Mouse (Mus musculus) lung, embryonic 15.5 days (tissue): ENCODE data around the gene Rab13. TPM values are rescaled to one million over a fixed set of nuclear protein-coding genes. Genes with fewer than 3 reads are reported as not detected.
"Not testable (repeated sequence)": the region's sequence is repeated elsewhere in the genome, so short reads cannot be mapped to it uniquely, and the experiment has no call there.

ENCODE experiments used
- ATAC-seq: fragments of 200-750 bp; cut with Nextera tagmentation; 2 replicates; pipeline ENCODE4 v1.8.0; 2017; ENCODE audit warnings: moderate number of reproducible peaks, borderline replicate concordance; ENCODE audit not compliant: low FRiP score, low TSS enrichment; ENCODE audit errors: extremely low read depth
- H3K27ac ChIP-seq: fragments of 300-500 bp; sonication (generic); 2 replicates; pipeline ENCODE4 v1.5.1; 2015; ENCODE audit warnings: moderate library complexity, mild to moderate bottlenecking, inconsistent platforms
- H3K27me3 ChIP-seq: fragments of 300-500 bp; sonication (generic); 2 replicates; pipeline ENCODE4 v1.6.1; 2015; ENCODE audit warnings: inconsistent platforms
- H3K36me3 ChIP-seq: fragments of 300-500 bp; sonication (generic); 2 replicates; pipeline ENCODE4 v1.6.1; 2015; ENCODE audit warnings: inconsistent platforms
- H3K4me1 ChIP-seq: fragments of 300-500 bp; sonication (generic); 2 replicates; pipeline ENCODE4 v1.6.1; 2015; ENCODE audit warnings: inconsistent platforms
- H3K4me2 ChIP-seq: fragments of 300-500 bp; sonication (generic); 2 replicates; pipeline ENCODE4 v1.6.1; 2015; ENCODE audit warnings: inconsistent platforms, mild to moderate bottlenecking, moderate library complexity
- H3K4me3 ChIP-seq: fragments of 300-500 bp; sonication (generic); 2 replicates; pipeline ENCODE4 v1.5.1; 2015; ENCODE audit warnings: mild to moderate bottlenecking, inconsistent platforms
- H3K9ac ChIP-seq: fragments of 300-500 bp; sonication (generic); 2 replicates; pipeline ENCODE4 v1.6.1; 2015; ENCODE audit warnings: inconsistent platforms
- H3K9me3 ChIP-seq: fragments of 300-500 bp; sonication (generic); 2 replicates; pipeline ENCODE4 v1.6.1; 2016; ENCODE audit warnings: inconsistent platforms
- WGBS: fragments of 180-500 bp; shearing (Covaris S2); methylation state at CpG from one replicate; pipeline ENCODE4 v1.1.7; 2015; 5-methylcytosine and 5-hydroxymethylcytosine counted together
- polyA plus RNA-seq: library from polyadenylated mRNA; unstranded; fragments of >200 nt; fragmentation: Nextera tagmentation; extraction: Ambion mirVana; gene quantifications from 2 replicates; pipeline ENCODE4 v1.2.1, GENCODE M21; 2015

Rab13 gene
- polyA plus RNA-seq, 1 experiment from 2014 or later: 40.0 TPM

GRCm38 (mm10) chr3:90253174-90253573 lies 39.7 kb downstream of the Rab13 start:
- Histone ChIP-seq H3K4me1 (peaks cover 27% of the 10 kb centered on the region), H3K36me3 (peaks cover 24% of the 10 kb centered on the region), H3K4me2 (peak overlapping the region; percentile 54; the same call in 1 of the 2 replicates)
- not testable (repeated sequence) for H3K9me3 ChIP-seq, H3K4me3 ChIP-seq, ATAC-seq, H3K27me3 ChIP-seq, H3K9ac ChIP-seq, H3K27ac ChIP-seq
- WGBS: 68% methylated on average over 1 of the region's 1 CpGs

- peak within 1 kb of the TSS; percentile 68 for H3K4me2 ChIP-seq
- peaks cover 30% of the 10 kb centered on the region for H3K36me3 ChIP-seq
- H3K27me3 ChIP-seq: no peaks in the 10 kb centered on the region
- H3K4me1 ChIP-seq: peaks cover 24% of the 10 kb centered on the region
- ATAC-seq: peak; percentile 98
- peak within 1 kb of the TSS; percentile 89 for H3K4me3 ChIP-seq
- peak within 1 kb of the TSS; percentile 92 for H3K9ac ChIP-seq
- H3K9me3 ChIP-seq: no peaks in the 10 kb centered on the region
- WGBS: under 1% methylated on average over 37 of the region's 40 CpGs
- peak within 1 kb of the TSS; percentile 91 for H3K27ac ChIP-seq
Measured at GRCm38 (mm10) chr3:90253653-90254418, 40.3 kb downstream of the Rab13 start, which contains the start of gene Crtc2. Gene Crtc2, plus strand, starts transcription at chr3:90254163.

- H3K9ac ChIP-seq: peak overlapping the region; percentile 92
- peaks cover 38% of the 10 kb centered on the region for H3K36me3 ChIP-seq
- ATAC-seq: peak; percentile 72
- H3K9me3 ChIP-seq: no peaks in the 10 kb centered on the region
- under 1% methylated on average over 41 of the region's 41 CpGs for WGBS
- peak overlapping the region; percentile 89 for H3K4me3 ChIP-seq
- H3K27me3 ChIP-seq: no peaks in the 10 kb centered on the region
- H3K4me2 ChIP-seq: peak overlapping the region; percentile 68
- H3K4me1 ChIP-seq: peaks cover 17% of the 10 kb centered on the region
- H3K27ac ChIP-seq: peak overlapping the region; percentile 91
Measured at GRCm38 (mm10) chr3:90254419-90255193, 41.1 kb downstream of the Rab13 start.

DNA sequence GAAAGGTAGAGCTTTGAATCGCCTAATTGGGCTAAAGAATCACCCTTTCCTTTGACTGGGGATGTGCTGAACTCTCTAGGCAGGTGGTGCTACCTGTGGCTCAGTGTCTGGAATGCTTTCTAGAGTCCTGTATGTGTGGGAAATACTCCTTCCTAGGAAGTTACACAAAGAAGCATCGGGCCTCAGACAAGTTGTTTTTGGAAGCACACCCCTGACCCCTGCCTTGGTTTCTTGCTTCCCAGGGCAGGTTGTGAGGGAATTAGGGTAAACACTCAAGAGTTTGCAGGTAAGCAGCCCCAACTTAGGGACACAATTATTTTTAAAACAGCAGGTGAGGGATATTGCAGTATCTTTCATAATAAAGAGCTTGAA lies 41.7 kb downstream of the Rab13 start:
- no peak for ATAC-seq
- no peaks in the 10 kb centered on the region for H3K27me3 ChIP-seq
- peak overlapping the region; percentile 92 for H3K9ac ChIP-seq
- H3K36me3 ChIP-seq: peaks cover 44% of the 10 kb centered on the region
- peaks cover 17% of the 10 kb centered on the region for H3K4me1 ChIP-seq
- no peaks in the 10 kb centered on the region for H3K9me3 ChIP-seq
- peak overlapping the region; percentile 91; the same call in 1 of the 2 replicates for H3K27ac ChIP-seq
- 15% methylated on average over 2 of the region's 2 CpGs for WGBS
- peak overlapping the region; percentile 89 for H3K4me3 ChIP-seq
- H3K4me2 ChIP-seq: peak overlapping the region; percentile 68

GRCm38 (mm10) chr3:90255784-90256353 lies 42.4 kb downstream of the Rab13 start:
- H3K4me2 ChIP-seq: peak overlapping the region; percentile 68; the same call in 1 of the 2 replicates
- 88% methylated on average over 14 of the region's 14 CpGs for WGBS
- ATAC-seq: no peak
- no peaks in the 10 kb centered on the region for H3K9me3 ChIP-seq
- peaks cover 13% of the 10 kb centered on the region for H3K4me1 ChIP-seq
- no peak overlapping the region for H3K27ac ChIP-seq
- no peaks in the 10 kb centered on the region for H3K27me3 ChIP-seq
- H3K4me3 ChIP-seq: peak overlapping the region; percentile 89; the same call in 1 of the 2 replicates
- 0 out of 2 replicates have a peak overlapping the region, but pooled peaks have one; percentile 0 for H3K9ac ChIP-seq
- peaks cover 47% of the 10 kb centered on the region for H3K36me3 ChIP-seq

- H3K27ac ChIP-seq: no peak overlapping the region
- peaks cover 48% of the 10 kb centered on the region for H3K36me3 ChIP-seq
- WGBS: 83% methylated on average over 19 of the region's 19 CpGs
- H3K27me3 ChIP-seq: no peaks in the 10 kb centered on the region
- no peaks in the 10 kb centered on the region for H3K9me3 ChIP-seq
- H3K4me2 ChIP-seq: no peak overlapping the region
- no peak overlapping the region for H3K4me3 ChIP-seq
- H3K9ac ChIP-seq: no peak overlapping the region
- H3K4me1 ChIP-seq: peaks cover 11% of the 10 kb centered on the region
- ATAC-seq: no peak
Measured at GRCm38 (mm10) chr3:90256731-90257530, 43.4 kb downstream of the Rab13 start.

DNA sequence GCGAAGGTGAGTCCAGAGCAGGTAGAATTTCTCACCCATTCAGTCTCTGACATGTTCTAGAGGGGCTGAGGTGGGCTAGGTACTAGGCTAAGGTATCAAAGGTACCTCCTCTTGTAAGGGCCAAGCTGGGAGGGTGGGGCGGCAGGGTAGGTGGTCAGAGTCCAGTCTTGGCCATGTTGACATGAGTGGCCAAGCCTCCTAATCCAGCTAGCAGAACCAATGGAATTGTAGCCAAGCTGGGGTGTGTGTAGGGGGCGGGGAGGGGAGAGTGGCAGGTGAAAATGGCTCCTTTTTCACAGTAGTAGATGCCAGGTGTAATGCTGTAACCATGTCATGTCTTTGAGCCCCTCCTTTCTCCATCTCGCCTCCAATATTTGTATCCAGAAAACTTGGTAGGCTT lies 45.0 kb downstream of the Rab13 start:
- 87% methylated on average over 4 of the region's 4 CpGs for WGBS
- Histone ChIP-seq H3K27ac (no peak overlapping the region), H3K4me3 (no peak overlapping the region), H3K9me3 (no peaks in the 10 kb centered on the region), H3K4me2 (no peak overlapping the region), H3K36me3 (peaks cover 64% of the 10 kb centered on the region), H3K27me3 (no peaks in the 10 kb centered on the region), H3K4me1 (peaks cover 11% of the 10 kb centered on the region), H3K9ac (no peak overlapping the region)
- ATAC-seq: no peak

DNA sequence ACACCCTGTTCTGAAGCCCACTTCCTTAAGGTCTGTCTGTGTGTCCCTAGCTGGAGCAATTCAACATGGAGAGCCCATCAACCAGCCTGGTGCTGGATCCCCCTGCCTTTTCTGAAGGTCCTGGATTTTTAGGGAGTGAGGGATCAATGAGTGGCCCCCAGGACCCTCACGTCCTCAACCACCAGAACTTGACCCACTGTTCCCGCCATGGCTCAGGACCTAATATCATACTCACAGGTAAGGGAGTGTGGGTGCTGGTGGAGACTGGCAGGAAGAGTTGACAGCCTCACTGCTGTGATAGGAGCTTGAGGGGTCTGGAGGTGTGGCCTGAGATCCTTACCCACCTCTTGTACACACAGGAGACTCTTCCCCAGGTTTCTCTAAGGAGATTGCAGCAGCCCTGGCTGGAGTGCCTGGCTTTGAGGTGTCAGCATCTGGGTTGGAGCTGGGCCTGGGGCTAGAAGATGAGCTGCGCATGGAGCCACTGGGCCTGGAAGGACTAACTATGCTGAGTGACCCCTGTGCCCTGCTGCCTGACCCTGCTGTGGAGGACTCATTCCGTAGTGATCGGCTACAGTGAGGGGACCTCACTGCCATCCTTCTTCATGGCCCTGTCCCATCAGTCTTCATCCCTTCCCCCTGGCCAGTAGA lies 49.8 kb downstream of the Rab13 start:
- no peak overlapping the region for H3K4me3 ChIP-seq
- ATAC-seq: no peak
- peaks cover 56% of the 10 kb centered on the region for H3K36me3 ChIP-seq
- no peak overlapping the region for H3K4me2 ChIP-seq
- no peaks in the 10 kb centered on the region for H3K9me3 ChIP-seq
- no peak overlapping the region for H3K27ac ChIP-seq
- peaks cover 17% of the 10 kb centered on the region for H3K4me1 ChIP-seq
- WGBS: 91% methylated on average over 5 of the region's 5 CpGs
- no peaks in the 10 kb centered on the region for H3K27me3 ChIP-seq
- no peak overlapping the region for H3K9ac ChIP-seq

GRCm38 (mm10) chr3:90264687-90265033 lies 51.2 kb downstream of the Rab13 start:
- no peak for ATAC-seq
- WGBS: 29% methylated on average over 10 of the region's 10 CpGs
- H3K27ac ChIP-seq: peak overlapping the region; percentile 99; the same call in 1 of the 2 replicates
- 0 out of 2 replicates have a peak overlapping the region, but pooled peaks have one; percentile 90 for H3K9ac ChIP-seq
- H3K27me3 ChIP-seq: no peaks in the 10 kb centered on the region
- peaks cover 17% of the 10 kb centered on the region for H3K4me1 ChIP-seq
- no peaks in the 10 kb centered on the region for H3K9me3 ChIP-seq
- H3K4me2 ChIP-seq: peak overlapping the region; percentile 71
- H3K4me3 ChIP-seq: peak overlapping the region; percentile 91
- peaks cover 42% of the 10 kb centered on the region for H3K36me3 ChIP-seq

GRCm38 (mm10) chr3:90265034-90265931 lies 51.8 kb downstream of the Rab13 start, which contains the start of gene Dennd4b:
Gene Dennd4b, plus strand, starts transcription at chr3:90265185.
- Histone ChIP-seq H3K4me1 (peaks cover 17% of the 10 kb centered on the region), H3K9ac (peak within 1 kb of the TSS; percentile 90), H3K9me3 (no peaks in the 10 kb centered on the region), H3K27me3 (no peaks in the 10 kb centered on the region), H3K36me3 (peaks cover 36% of the 10 kb centered on the region), H3K27ac (peak within 1 kb of the TSS; percentile 99), H3K4me3 (peak within 1 kb of the TSS; percentile 91), H3K4me2 (peak within 1 kb of the TSS; percentile 71)
- under 1% methylated on average over 71 of the region's 87 CpGs for WGBS
- peak; percentile 92 for ATAC-seq
